Mouse (Mus musculus): ENCODE results near the gene Tyro3.

- TF ChIP-seq POLR2A (IDR thresholded peaks at IDR 0.05; ENCODE audit: insufficient read depth, low read length) (no peak), CTCF (IDR thresholded peaks at IDR 0.05; ENCODE audit: low read depth, low read length) (no peak)
Observed at GRCm38 (mm10) chr2:119853811-119854210, 56.3 kb downstream of the Tyro3 start.
